Mouse (Mus musculus) liver, embryonic 11.5 days (tissue): ENCODE measurements around the gene Ecm1. TPM values are rescaled to one million over a fixed set of nuclear protein-coding genes. Genes with fewer than 3 reads are reported as not detected.

Experiments used
- ATAC-seq: fragments of 200-750 bp; cut with Nextera tagmentation; replicated peaks from 2 replicates; pipeline ENCODE4 v1.8.0; 2017; ENCODE audit warnings: moderate number of reproducible peaks, mild to moderate bottlenecking, moderate TSS enrichment, moderate library complexity; ENCODE audit not compliant: low FRiP score
- DNase-seq: peaks from one replicate; pipeline ENCODE4 v3.0.0-alpha.2; 2017; ENCODE audit warnings: low spot score
- H3K27ac ChIP-seq: fragments of 300-500 bp; sonication (generic); 2 replicates; pipeline ENCODE4 v1.5.1; 2014; ENCODE audit warnings: mild to moderate bottlenecking, low read depth, low read length, control low read depth
- H3K27me3 ChIP-seq: fragments of 300-500 bp; sonication (generic); replicated peaks from 2 replicates; pipeline ENCODE4 v1.6.1; 2014; ENCODE audit warnings: low read length, mixed read lengths; ENCODE audit not compliant: control insufficient read depth, insufficient read depth
- H3K36me3 ChIP-seq: fragments of 300-500 bp; sonication (generic); 2 replicates; pipeline ENCODE4 v1.6.1; 2014; ENCODE audit warnings: mild to moderate bottlenecking, low read length, moderate library complexity, mixed read lengths; ENCODE audit not compliant: control insufficient read depth, insufficient read depth
- H3K4me1 ChIP-seq: fragments of 300-500 bp; sonication (generic); replicated peaks from 2 replicates; pipeline ENCODE4 v1.6.1; 2014; ENCODE audit warnings: low read length, mixed read lengths; ENCODE audit not compliant: control insufficient read depth, insufficient read depth
- H3K4me2 ChIP-seq: fragments of 300-500 bp; sonication (generic); 2 replicates; pipeline ENCODE4 v1.6.1; 2014; ENCODE audit warnings: mild to moderate bottlenecking, control low read depth, moderate library complexity
- H3K4me3 ChIP-seq: fragments of 300-500 bp; sonication (generic); 2 replicates; pipeline ENCODE4 v1.5.1; 2014; ENCODE audit warnings: low read depth, low read length, control low read depth
- H3K9ac ChIP-seq: fragments of 300-500 bp; sonication (generic); 2 replicates; pipeline ENCODE4 v1.6.1; 2014; ENCODE audit warnings: low read depth, low read length, control low read depth
- H3K9me3 ChIP-seq: fragments of 300-500 bp; sonication (generic); 2 replicates; pipeline ENCODE4 v1.6.1; 2016; ENCODE audit warnings: low read length, inconsistent platforms, mixed read lengths; ENCODE audit not compliant: control insufficient read depth
- WGBS: fragments of 180-500 bp; shearing (Covaris S2); extraction: QIAGEN DNeasy Blood & Tissue Kit; methylation state at CpG from one replicate; pipeline ENCODE4 v1.1.7; 2014; 5-methylcytosine and 5-hydroxymethylcytosine counted together
- polyA plus RNA-seq: library from polyadenylated mRNA; unstranded; fragments of >200 nt; fragmentation: Nextera tagmentation; extraction: Ambion mirVana; gene quantifications from 2 replicates; pipeline ENCODE4 v1.2.1, GENCODE M21; 2014

Ecm1 gene
- polyA plus RNA-seq, 1 experiment from 2014 or later, result 31.7 TPM

DNA sequence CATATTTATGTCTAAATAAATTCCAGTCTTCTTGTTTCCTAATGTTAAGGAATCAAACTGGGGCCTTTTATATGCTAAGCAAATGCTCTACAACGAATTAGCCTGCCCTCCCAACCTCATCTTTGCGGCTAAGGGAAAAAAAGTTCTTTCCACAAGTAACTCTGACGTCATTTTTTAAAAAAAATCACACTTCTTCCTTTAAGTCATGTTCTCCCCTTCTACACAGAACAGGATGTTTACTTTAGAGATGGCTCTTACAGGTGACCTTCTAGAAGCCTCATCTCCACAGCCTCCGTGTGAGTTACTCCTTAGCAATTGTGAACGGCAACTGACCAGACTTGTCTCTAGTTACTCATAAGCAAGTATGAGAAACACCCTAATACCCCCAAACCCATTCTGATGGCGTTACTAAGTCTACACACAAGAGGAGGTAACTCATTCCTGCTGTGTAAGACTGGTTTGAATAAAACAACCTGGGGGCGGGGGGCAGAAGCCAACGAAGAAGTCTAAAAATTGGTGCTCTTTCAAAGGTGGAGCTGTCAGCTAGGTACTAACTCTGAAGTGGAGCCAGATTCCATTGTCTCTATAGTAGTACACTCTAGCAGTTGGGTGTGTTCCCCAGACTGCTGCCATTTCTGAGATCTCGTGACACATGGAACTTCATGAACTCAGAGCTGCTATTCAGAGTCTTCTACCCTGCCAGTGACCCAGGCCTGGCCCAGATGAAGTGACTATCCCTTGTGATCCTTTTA lies 19.3 kb upstream of the Ecm1 start:
- Histone ChIP-seq H3K4me3 (no peak overlapping the region), H3K27ac (no peak overlapping the region), H3K4me2 (no peak overlapping the region), H3K27me3 (no peaks in the 10 kb centered on the region), H3K36me3 (peaks cover under 1% of the 10 kb centered on the region; the same call in 1 of the 2 replicates), H3K9me3 (no peaks in the 10 kb centered on the region), H3K9ac (no peak overlapping the region), H3K4me1 (peaks cover 5% of the 10 kb centered on the region; the same call in 1 of the 2 replicates)
- ATAC-seq (no peak), DNase-seq (no peak)
- WGBS, result 54% methylated on average over 9 of the region's 9 CpGs

GRCm38 (mm10) chr3:95756808-95757207 lies 17.4 kb upstream of the Ecm1 start:
- ATAC-seq (no peak), DNase-seq (no peak)
- H3K4me3 ChIP-seq, result no peak overlapping the region
- WGBS, result 83% methylated on average over 2 of the region's 2 CpGs
- no peak overlapping the region for H3K27ac ChIP-seq
- no peaks in the 10 kb centered on the region for H3K27me3 ChIP-seq
- H3K9ac ChIP-seq, result no peak overlapping the region
- no peak overlapping the region for H3K4me2 ChIP-seq
- peaks cover 6% of the 10 kb centered on the region for H3K36me3 ChIP-seq
- no peaks in the 10 kb centered on the region for H3K9me3 ChIP-seq
- H3K4me1 ChIP-seq, result 0 out of 2 replicates have a peak, but pooled peaks cover 3% of the 10 kb centered on the region

DNA sequence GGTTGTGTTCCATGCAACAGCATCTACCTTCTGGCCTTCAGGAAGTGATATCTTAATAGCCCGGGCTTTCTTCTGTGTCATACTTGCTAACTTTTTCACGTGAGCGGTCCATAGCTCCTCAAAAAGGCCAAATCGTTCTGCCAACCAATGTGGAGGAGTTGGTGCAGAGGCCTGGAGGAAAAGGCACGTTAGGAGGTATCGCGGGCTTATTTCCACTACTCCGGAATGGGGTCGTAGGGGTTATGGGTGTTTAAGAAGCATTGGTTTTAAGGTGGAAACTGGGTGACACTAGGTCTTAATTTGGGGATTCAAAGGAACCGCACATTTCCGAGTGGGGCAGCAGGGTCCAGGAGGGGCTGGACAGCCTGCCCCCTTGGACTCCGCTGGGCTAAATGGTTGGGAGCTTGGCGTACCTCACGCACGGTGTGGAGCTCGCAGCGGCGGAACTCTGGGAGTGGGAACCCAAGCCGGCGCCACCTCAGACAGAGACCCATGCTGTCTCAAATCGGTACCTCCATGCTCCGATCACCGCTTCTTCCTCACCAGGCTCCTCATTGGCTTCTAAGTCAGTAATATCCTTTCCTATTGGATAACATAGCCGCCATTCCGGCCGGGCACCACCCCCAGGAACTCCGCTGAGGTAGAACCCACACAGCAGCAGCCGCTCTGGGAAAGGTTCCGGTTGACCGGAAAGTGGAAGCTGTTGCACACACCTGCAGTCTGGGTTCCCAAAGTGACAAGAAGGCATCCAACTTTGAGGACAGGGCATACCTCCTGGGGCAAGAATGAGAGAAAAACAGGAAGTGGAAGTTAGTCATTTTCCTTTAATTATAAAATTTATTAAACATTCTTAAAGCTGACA lies 15.2 kb upstream of the Ecm1 start:
- peaks cover 23% of the 10 kb centered on the region for H3K36me3 ChIP-seq
- H3K4me1 ChIP-seq, result 0 out of 2 replicates have a peak, but pooled peaks cover 3% of the 10 kb centered on the region
- H3K9ac ChIP-seq, result peak overlapping the region; percentile 80
- H3K9me3 ChIP-seq, result no peaks in the 10 kb centered on the region
- DNase-seq (peak; percentile 86), ATAC-seq (peak; percentile 98)
- under 1% methylated on average over 30 of the region's 30 CpGs for WGBS
- H3K27ac ChIP-seq, result peak overlapping the region; percentile 54; the same call in 1 of the 2 replicates
- peak overlapping the region; percentile 74 for H3K4me3 ChIP-seq
- peak overlapping the region; percentile 81 for H3K4me2 ChIP-seq
- no peaks in the 10 kb centered on the region for H3K27me3 ChIP-seq

DNA sequence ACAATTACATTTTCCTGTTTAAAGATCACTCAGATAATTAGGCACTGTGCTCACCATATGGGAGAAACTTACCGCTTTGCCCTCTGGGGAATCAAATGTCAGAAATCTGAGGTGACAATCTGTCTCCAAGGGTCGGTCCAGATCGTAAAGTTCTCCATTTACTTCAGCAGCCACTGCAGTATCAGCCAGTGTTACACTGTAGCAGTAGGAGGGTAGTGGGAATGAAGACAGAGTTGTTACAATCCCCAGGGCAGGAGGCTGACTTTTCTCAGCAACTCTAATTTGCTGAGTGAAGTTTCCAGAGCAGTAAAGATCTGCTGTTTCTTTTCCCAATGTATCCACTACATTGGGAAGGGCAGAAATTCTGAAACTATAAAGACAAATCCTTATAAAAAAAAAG lies 13.6 kb upstream of the Ecm1 start:
- no peak for ATAC-seq
- Histone ChIP-seq H3K36me3 (peaks cover 35% of the 10 kb centered on the region), H3K9ac (no peak overlapping the region), H3K4me3 (no peak overlapping the region), H3K27me3 (no peaks in the 10 kb centered on the region), H3K4me2 (no peak overlapping the region), H3K4me1 (0 out of 2 replicates have a peak, but pooled peaks cover 3% of the 10 kb centered on the region), H3K9me3 (no peaks in the 10 kb centered on the region), H3K27ac (no peak overlapping the region)
- 91% methylated on average over 3 of the region's 3 CpGs for WGBS
- DNase-seq, result no peak

DNA sequence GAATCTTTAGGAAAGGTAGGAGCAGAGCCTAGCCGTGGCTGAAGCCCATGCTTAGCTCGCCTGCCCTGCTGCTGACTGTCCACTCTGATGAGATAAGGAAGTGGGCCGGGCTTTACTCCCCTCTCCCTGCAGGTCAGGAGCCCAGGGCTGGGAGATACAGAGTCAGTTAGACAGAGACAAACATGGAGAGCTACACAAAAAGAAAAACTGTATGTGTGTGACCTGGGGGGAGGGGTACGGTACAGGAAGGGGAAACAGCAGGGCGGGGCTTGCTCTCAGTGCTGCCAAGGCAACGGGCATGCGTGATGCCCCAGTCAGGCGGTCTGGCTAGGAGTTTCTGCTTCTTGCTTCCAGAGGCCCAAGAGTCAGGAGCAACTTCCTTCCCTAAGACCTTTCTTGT lies 1.0 kb upstream of the Ecm1 start:
- Histone ChIP-seq H3K4me3 (no peak overlapping the region), H3K4me1 (peaks cover 32% of the 10 kb centered on the region), H3K9me3 (no peaks in the 10 kb centered on the region), H3K27me3 (no peaks in the 10 kb centered on the region), H3K36me3 (peaks cover 45% of the 10 kb centered on the region), H3K27ac (peak overlapping the region; percentile 72), H3K9ac (peak overlapping the region; percentile 23; the same call in 1 of the 2 replicates), H3K4me2 (peak overlapping the region; percentile 44)
- 22% methylated on average over 8 of the region's 8 CpGs for WGBS
- peak; percentile 63 for ATAC-seq
- DNase-seq, result peak; percentile 64

DNA sequence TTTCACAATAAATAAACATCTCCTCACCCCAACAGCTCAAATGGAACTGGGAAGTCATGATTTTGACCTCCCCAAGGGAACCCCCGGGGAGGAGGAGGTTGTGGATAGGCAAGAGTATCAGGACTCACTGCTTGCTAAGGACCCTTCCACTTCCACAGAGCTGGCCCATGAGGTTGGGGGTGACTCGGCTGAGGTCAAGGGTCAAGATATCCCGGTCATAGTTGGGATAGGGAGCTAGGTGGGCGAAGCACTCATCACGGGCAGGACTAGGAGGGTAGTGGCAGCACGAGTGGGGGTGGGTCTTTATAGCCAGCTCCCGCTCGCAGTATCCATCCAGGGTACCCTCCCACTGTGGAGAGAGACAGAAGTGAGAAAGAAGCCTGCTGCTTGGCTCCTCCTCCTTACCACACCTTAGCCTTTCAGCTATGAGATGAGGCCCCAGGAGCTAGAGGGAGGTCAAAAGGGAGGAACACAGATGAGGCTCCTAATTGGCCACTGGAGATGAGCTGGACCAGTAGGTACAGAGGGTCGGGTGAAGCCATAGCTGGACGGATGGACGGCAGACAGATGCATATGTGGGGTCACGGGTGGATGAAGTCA lies 4.2 kb downstream of the Ecm1 start:
- no peaks in the 10 kb centered on the region for H3K27me3 ChIP-seq
- no peak overlapping the region for H3K4me2 ChIP-seq
- peak overlapping the region; percentile 32; the same call in 1 of the 2 replicates for H3K27ac ChIP-seq
- H3K36me3 ChIP-seq, result peaks cover 14% of the 10 kb centered on the region
- DNase-seq (no peak), ATAC-seq (no peak)
- H3K9ac ChIP-seq, result no peak overlapping the region
- H3K4me3 ChIP-seq, result no peak overlapping the region
- no peaks in the 10 kb centered on the region for H3K9me3 ChIP-seq
- peaks cover 47% of the 10 kb centered on the region for H3K4me1 ChIP-seq
- 85% methylated on average over 12 of the region's 12 CpGs for WGBS

DNA sequence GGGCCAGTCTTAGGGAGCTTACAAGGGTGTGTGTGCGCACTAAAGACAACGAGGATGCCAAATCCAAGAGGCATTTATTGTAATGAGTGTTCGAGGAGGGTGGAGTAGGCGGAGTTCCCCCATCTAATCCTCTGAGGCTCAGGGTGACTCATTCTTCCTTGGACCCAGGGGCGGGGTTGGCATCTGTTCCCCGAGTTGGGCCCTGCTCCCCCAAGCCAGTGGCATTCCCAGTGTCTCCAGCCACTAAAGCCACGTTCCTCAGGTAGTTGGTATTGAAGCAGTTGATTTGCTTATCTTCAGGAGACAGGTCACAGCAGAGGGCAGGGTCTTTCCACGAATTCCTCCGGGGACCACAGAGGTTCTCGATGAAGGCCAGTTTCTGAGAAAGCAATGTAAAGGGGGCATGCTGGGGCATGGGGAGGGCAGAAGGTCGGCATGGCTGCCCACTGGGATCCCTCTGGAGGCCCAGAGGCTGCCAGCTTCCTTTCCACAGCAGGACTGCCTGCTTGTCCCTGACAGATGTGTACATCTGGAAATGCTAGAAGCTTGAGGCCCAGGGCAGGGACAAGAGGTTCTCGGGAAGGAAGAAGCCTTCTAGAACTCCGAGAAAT lies 5.2 kb downstream of the Ecm1 start:
- Histone ChIP-seq H3K4me3 (no peak overlapping the region), H3K9ac (no peak overlapping the region; the same call in 1 of the 2 replicates), H3K36me3 (peaks cover 11% of the 10 kb centered on the region), H3K27ac (no peak overlapping the region), H3K4me1 (peaks cover 38% of the 10 kb centered on the region), H3K9me3 (no peaks in the 10 kb centered on the region), H3K27me3 (no peaks in the 10 kb centered on the region), H3K4me2 (no peak overlapping the region; the same call in 1 of the 2 replicates)
- no peak for DNase-seq
- peak; percentile 57 for ATAC-seq
- WGBS, result 46% methylated on average over 13 of the region's 13 CpGs
